Mouse (Mus musculus) lung, adult 18-20 months (tissue): ENCODE results near the gene Pon2.

ENCODE experiments used
- DNase-seq, 2 experiments: peaks; one replicate each; pipeline ENCODE4 v3.0.0; 2022; ENCODE audit warnings: mixed read lengths in 2 of 2

The Pon2 gene

DNA sequence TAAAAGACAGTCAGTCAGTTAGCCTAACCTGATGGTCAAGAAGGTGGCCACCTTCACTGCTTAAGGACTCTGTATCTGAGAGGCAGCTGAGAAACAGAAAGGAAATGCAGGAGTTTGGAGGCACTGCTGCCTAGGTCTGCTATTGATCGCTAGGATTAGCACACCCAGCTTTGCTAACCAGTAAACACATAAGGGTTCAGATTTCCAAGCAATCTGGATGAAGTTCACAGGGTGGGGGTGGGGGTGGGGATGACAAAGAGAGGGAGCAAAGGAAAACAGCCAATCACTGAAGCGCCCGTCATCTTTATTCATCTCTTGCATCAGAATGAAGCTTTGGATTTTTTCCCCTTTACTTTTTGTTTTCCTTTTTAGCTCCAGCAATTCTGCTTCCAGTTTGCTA lies 76.2 kb downstream of the Pon2 start:
- DNase-seq, result no peak

DNA sequence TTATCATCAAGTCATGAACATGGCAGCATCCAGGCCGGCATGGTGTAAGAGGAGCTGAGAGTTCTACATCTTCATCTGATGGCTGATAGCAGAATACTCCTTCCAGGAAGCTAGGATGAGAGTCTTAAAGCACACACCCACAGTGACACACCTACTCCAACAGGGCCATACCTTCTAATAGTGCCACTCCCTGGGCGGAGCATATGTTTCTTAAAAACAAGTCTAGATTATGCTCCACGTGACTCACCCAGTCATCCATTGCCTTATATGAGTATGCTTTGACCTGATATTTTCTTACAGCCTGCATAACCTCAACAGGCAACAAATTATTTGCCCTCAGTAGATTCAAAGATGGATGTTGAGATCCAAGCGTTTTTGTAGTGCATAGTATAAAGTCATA lies 80.1 kb downstream of the Pon2 start:
- no peak for DNase-seq
